Mouse (Mus musculus): ENCODE results near the gene Dnajb6. TPM values are rescaled to one million over a fixed set of nuclear protein-coding genes. Genes with fewer than 3 reads are reported as not detected.
"Not testable (repeated sequence)": the region's sequence is repeated elsewhere in the genome, so short reads cannot be mapped to it uniquely, and the experiment has no call there.

Dnajb6 gene
- polyA plus RNA-seq, 1 experiment from 2014 or later: 144 TPM

GRCm38 (mm10) chr5:29772038-29772437, 36.5 kb downstream of the Dnajb6 start:
- Histone ChIP-seq H3K4me1 (replicated peaks; ENCODE audit: control insufficient read depth, insufficient read depth) (no peaks in the 10 kb centered on the region), H3K9ac (ENCODE audit: low read length) (no peak overlapping the region), H3K27me3 (ENCODE audit: control insufficient read depth, insufficient read depth, low read length) (no peaks in the 10 kb centered on the region), H3K4me2 (replicated peaks; ENCODE audit: low read depth) (no peak overlapping the region), H3K9me3 (ENCODE audit: control insufficient read depth, low read length) (no peaks in the 10 kb centered on the region), H3K4me3 (ENCODE audit: low read depth, low read length) (no peak overlapping the region), H3K27ac (replicated peaks) (no peak overlapping the region), H3K36me3 (ENCODE audit: control insufficient read depth, insufficient read depth, low read length) (0 out of 2 replicates have a peak, but pooled peaks cover 5% of the 10 kb centered on the region)
- no peak for DNase-seq (ENCODE audit: low spot score)
- 72% methylated on average over 2 of the region's 2 CpGs for WGBS
- ATAC-seq (ENCODE audit: low FRiP score, low TSS enrichment): no peak
- TF ChIP-seq EP300 (optimal IDR thresholded peaks at IDR 0.05): no peak
- TF ChIP-seq CTCF (IDR thresholded peaks at IDR 0.05; ENCODE audit: low read depth): no peak

GRCm38 (mm10) chr5:29772651-29773330, 37.3 kb downstream of the Dnajb6 start:
- whole genome bisulfite sequencing: 63% methylated on average over 4 of the region's 4 CpGs
- H3K27ac ChIP-seq (replicated peaks): 0 out of 2 replicates have a peak overlapping the region, but pooled peaks have one; percentile 30
- no peak overlapping the region for H3K4me3 ChIP-seq (ENCODE audit: low read depth, low read length)
- no peak overlapping the region for H3K4me2 ChIP-seq (replicated peaks; ENCODE audit: low read depth)
- ATAC-seq (ENCODE audit: low FRiP score, low TSS enrichment) (peak; percentile 19; the same call in 1 of the 2 replicates), DNase-seq (ENCODE audit: low spot score) (no peak)
- H3K36me3 ChIP-seq (ENCODE audit: control insufficient read depth, insufficient read depth, low read length): 0 out of 2 replicates have a peak, but pooled peaks cover 4% of the 10 kb centered on the region
- no peak for TF ChIP-seq EP300 (optimal IDR thresholded peaks at IDR 0.05)
- no peak for TF ChIP-seq CTCF (IDR thresholded peaks at IDR 0.05; ENCODE audit: low read depth)
- no peak overlapping the region for H3K9ac ChIP-seq (ENCODE audit: low read length)
- H3K4me1 ChIP-seq (replicated peaks; ENCODE audit: control insufficient read depth, insufficient read depth): no peaks in the 10 kb centered on the region
- no peaks in the 10 kb centered on the region for H3K27me3 ChIP-seq (ENCODE audit: control insufficient read depth, insufficient read depth, low read length)
- H3K9me3 ChIP-seq (ENCODE audit: control insufficient read depth, low read length): no peaks in the 10 kb centered on the region

GRCm38 (mm10) chr5:29773460-29774150, 38.1 kb downstream of the Dnajb6 start:
- Histone ChIP-seq H3K27ac (replicated peaks) (0 out of 2 replicates have a peak overlapping the region, but pooled peaks have one; percentile 30), H3K4me2 (replicated peaks; ENCODE audit: low read depth) (no peak overlapping the region), H3K4me3 (ENCODE audit: low read depth, low read length) (no peak overlapping the region), H3K36me3 (ENCODE audit: control insufficient read depth, insufficient read depth, low read length) (peaks cover 3% of the 10 kb centered on the region; the same call in 1 of the 2 replicates), H3K9me3 (ENCODE audit: control insufficient read depth, low read length) (no peaks in the 10 kb centered on the region), H3K27me3 (ENCODE audit: control insufficient read depth, insufficient read depth, low read length) (no peaks in the 10 kb centered on the region), H3K4me1 (replicated peaks; ENCODE audit: control insufficient read depth, insufficient read depth) (no peaks in the 10 kb centered on the region), H3K9ac (ENCODE audit: low read length) (no peak overlapping the region)
- 83% methylated on average over 13 of the region's 13 CpGs for WGBS
- ATAC-seq (ENCODE audit: low FRiP score, low TSS enrichment) (no peak), DNase-seq (ENCODE audit: low spot score) (no peak)
- TF ChIP-seq CTCF (IDR thresholded peaks at IDR 0.05; ENCODE audit: low read depth): no peak
- TF ChIP-seq EP300 (optimal IDR thresholded peaks at IDR 0.05): no peak

GRCm38 (mm10) chr5:29775437-29775836, 39.9 kb downstream of the Dnajb6 start:
- TF ChIP-seq EP300 (optimal IDR thresholded peaks at IDR 0.05) (no peak), CTCF (IDR thresholded peaks at IDR 0.05; ENCODE audit: low read depth) (no peak)
- WGBS: 50% methylated on average over 5 of the region's 5 CpGs
- H3K36me3 ChIP-seq (ENCODE audit: control insufficient read depth, insufficient read depth, low read length): peaks cover 3% of the 10 kb centered on the region; the same call in 1 of the 2 replicates

GRCm38 (mm10) chr5:29778029-29778428, 42.5 kb downstream of the Dnajb6 start:
- Histone ChIP-seq H3K27ac (replicated peaks) (no peak overlapping the region), H3K27me3 (ENCODE audit: control insufficient read depth, insufficient read depth, low read length) (no peaks in the 10 kb centered on the region), H3K9ac (ENCODE audit: low read length) (no peak overlapping the region), H3K36me3 (ENCODE audit: control insufficient read depth, insufficient read depth, low read length) (peaks cover 3% of the 10 kb centered on the region; the same call in 1 of the 2 replicates), H3K4me3 (ENCODE audit: low read depth, low read length) (no peak overlapping the region), H3K4me1 (replicated peaks; ENCODE audit: control insufficient read depth, insufficient read depth) (no peaks in the 10 kb centered on the region), H3K9me3 (ENCODE audit: control insufficient read depth, low read length) (no peaks in the 10 kb centered on the region), H3K4me2 (replicated peaks; ENCODE audit: low read depth) (no peak overlapping the region)
- ATAC-seq (ENCODE audit: low FRiP score, low TSS enrichment) (no peak), DNase-seq (ENCODE audit: low spot score) (no peak)
- TF ChIP-seq CTCF (IDR thresholded peaks at IDR 0.05; ENCODE audit: low read depth) (no peak), EP300 (optimal IDR thresholded peaks at IDR 0.05) (no peak)
- 90% methylated on average over 6 of the region's 6 CpGs for WGBS

More at GRCm38 (mm10) chr5:29775437-29775836, 39.9 kb downstream of the Dnajb6 start:
- Histone ChIP-seq H3K4me3 (ENCODE audit: low read depth, low read length) (no peak overlapping the region), H3K9me3 (ENCODE audit: control insufficient read depth, low read length) (no peaks in the 10 kb centered on the region), H3K4me2 (replicated peaks; ENCODE audit: low read depth) (no peak overlapping the region), H3K27ac (replicated peaks) (peak overlapping the region; percentile 31; the same call in 1 of the 2 replicates), H3K9ac (ENCODE audit: low read length) (no peak overlapping the region), H3K27me3 (ENCODE audit: control insufficient read depth, insufficient read depth, low read length) (no peaks in the 10 kb centered on the region), H3K4me1 (replicated peaks; ENCODE audit: control insufficient read depth, insufficient read depth) (no peaks in the 10 kb centered on the region)
- peak; percentile 30; the same call in 1 of the 2 replicates for ATAC-seq (ENCODE audit: low FRiP score, low TSS enrichment)
- DNase-seq (ENCODE audit: low spot score): peak; percentile 22

GRCm38 (mm10) chr5:29779733-29780132, 44.2 kb downstream of the Dnajb6 start:
- H3K4me2 ChIP-seq (replicated peaks; ENCODE audit: low read depth); H3K27me3 ChIP-seq (ENCODE audit: control insufficient read depth, insufficient read depth, low read length); H3K27ac ChIP-seq (replicated peaks); H3K9ac ChIP-seq (ENCODE audit: low read length); ATAC-seq (ENCODE audit: low FRiP score, low TSS enrichment); H3K4me1 ChIP-seq (replicated peaks; ENCODE audit: control insufficient read depth, insufficient read depth); DNase-seq (ENCODE audit: low spot score); H3K36me3 ChIP-seq (ENCODE audit: control insufficient read depth, insufficient read depth, low read length); H3K9me3 ChIP-seq (ENCODE audit: control insufficient read depth, low read length); H3K4me3 ChIP-seq (ENCODE audit: low read depth, low read length): not testable (repeated sequence)
- 81% methylated on average over 8 of the region's 9 CpGs for WGBS

Measured in stomach, postnatal 0 days (tissue).